Mouse (Mus musculus) activated CD4-positive, CD25-positive, alpha-beta regulatory T cell, adult 4 months (primary cell): Measurements from ENCODE around the gene Hsp90aa1. TPM values are rescaled to one million over a fixed set of nuclear protein-coding genes. Genes with fewer than 3 reads are reported as not detected.
A peak's percentile ranks its signal among the peaks of the same experiment; 100 is the strongest.
"Not testable (repeated sequence)": the region's sequence is repeated elsewhere in the genome, so short reads cannot be mapped to it uniquely, and the experiment has no call there.

Source experiments
- ATAC-seq: one replicate; pipeline ENCODE4 v1.8.0; 2017
- polyA plus RNA-seq, 2 experiments: library from polyadenylated mRNA; unstranded; fragments of 100-300 nt; shearing (Covaris generic); gene quantifications; one replicate each; pipeline ENCODE4 v1.2.1; 2017

Hsp90aa1 gene
- 100 to 1,000 TPM; 163 to 197 TPM for polyA plus RNA-seq

DNA sequence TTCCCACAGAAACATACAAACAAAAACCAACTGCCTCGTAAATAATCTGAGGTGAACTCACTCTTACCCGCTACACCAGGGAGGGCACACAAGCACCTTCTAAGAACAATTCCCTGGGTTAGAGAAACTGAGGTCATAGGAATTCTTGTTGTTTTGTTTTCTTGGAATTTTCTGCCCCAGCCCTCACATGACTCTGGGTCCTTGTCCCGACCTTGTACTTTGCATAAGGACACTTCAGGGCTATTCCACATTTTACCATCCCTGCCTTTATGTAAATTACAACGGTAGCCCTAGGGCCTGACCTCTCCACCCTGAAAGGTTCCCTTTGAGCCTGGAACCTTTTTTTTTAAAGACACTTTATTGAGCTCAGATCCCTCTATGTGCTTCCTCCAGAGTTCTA lies at the start of gene Hsp90aa1:
Gene Hsp90aa1, minus strand, starts transcription at position 173 of the 400 bp plus-strand sequence.
- no peak for ATAC-seq

DNA sequence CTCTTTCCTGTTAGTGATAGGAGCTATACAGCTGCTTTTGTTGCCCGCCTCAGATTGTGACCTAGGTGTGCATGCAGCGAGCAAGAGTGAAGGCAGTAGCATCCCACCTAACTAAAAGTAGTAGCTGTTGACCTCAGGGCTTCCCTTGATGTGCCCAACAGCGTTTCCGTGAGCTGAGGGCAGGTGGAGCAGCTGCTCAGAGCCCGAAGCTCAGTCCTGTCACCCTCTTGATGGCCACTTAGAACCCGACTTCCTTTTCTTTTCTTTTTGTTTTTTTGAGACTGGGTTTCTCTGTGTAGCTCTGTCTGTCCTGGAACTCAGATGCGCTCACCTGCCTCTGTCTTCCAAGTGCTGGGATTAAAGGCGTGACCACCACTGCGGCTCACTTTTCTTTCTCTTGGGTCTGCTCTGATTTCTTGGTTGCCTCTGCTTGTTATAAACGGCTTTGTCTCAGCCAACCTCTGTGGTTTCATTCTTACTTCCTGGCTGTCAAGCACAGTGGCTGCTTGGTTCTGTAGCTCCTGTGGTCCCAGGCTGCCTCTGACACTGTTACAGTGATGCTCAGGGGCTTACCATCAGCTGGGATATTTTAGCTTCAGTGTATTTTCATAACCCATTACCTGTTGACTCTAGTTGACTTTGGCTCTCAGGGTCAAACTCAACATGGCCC lies 48.4 kb upstream of the Hsp90aa1 start:
- ATAC-seq, result peak; percentile 86

DNA sequence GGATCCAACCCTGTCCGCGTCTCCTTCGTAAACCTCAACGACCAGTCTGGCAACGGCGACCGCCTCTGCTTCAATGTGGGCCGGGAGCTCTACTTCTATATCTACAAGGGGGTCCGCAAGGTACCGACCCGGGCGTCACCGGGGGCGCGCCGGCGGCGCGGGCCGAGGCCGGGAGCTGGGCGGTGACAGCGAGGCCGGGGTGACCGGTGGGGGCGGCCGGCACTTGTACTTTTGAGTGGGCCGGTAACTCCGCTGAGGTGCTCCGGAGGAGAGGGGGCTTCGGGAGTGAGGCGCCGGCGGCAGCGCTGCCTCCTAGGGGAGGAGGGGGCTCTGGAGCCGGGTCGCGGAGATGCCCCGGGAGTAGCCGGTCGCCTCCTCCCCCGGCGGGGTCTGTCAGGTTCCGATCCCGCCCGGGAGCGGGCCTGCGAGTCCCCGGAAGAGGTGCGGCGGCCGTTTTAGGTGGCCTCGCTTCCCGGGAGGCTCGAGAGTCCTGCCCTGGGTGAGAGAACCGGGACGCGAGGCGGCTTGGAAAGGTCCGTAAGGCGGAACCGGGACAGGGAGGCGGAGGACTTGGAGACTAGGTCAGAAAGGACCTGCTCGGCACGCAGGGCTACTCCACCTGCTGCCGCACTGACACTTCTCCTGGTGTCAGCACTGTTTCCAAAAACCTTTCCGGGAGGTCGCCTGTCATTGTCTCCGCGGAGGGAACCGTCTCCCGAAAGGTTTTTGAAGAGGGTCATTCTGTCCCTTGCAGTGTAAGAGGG lies 35.8 kb upstream of the Hsp90aa1 start:
- ATAC-seq, result peak; percentile 29

DNA sequence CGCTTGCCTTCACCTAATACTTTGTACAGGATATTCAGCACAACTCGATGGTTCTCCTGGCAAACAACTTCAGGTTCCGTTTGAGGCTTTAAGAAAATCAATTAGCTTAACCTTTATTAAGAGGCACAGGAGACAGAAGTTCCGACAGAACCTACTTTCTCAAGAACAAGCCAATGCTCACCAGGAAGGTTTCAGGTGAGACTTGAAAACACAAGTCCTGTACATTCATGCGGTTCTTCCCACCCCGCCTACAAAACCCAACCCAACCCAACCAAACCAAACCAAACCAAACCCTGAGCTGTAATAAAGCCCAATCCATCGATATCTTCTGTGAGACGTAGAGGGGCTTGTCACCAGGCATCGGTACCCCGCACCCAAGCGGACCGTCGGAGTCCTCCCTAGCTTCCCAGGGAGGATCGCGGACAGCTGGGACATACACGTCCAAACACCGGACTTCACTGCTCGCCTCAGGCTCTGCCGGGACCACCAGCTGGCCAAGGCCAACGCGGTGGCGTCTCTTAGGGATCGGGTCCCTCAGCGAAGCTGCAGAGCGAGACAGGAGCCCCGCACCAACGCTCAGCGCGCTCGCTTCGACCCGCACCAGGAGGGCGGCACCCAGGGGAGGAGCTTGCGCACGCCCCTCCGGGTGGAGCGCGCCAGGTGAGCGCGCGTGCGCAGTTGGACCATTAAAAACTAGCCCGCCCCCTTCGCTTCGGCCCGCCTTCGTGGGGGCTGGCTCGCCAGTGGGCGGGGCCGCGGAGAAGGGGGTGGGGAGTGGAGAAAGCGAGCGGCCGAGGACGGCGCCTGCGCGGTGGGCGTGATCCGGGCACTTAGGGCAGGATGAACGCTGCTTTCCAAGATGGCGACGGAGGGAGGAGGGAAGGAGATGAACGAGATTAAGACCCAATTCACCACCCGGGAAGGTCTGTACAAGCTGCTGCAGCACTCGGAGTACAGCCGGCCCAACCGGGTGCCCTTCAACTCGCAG lies 34.9 kb upstream of the Hsp90aa1 start, which contains the start of gene Wdr20:
Gene Wdr20, plus strand, starts transcription at position 775 of the 988 bp plus-strand sequence.
- peak; percentile 74 for ATAC-seq

DNA sequence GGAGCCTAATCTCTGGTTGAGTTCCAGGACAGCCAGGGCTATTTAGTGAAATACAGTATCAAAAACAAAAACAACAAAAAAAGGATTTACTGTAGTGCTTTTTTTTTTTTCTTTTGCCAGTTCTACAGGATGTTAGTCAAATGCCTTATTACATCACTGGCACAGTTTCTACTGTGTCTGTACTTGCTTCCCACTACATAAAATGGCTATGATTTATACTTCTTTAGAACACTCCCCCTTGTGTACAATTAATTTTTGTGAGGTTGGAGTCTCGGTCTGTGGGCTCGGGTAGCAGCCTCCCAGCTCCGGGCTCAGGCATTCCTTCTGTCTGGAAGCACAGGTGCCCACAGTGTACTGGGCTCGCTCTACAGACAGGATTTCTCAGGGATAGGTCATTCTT lies 34.1 kb upstream of the Hsp90aa1 start:
- ATAC-seq, result no peak

DNA sequence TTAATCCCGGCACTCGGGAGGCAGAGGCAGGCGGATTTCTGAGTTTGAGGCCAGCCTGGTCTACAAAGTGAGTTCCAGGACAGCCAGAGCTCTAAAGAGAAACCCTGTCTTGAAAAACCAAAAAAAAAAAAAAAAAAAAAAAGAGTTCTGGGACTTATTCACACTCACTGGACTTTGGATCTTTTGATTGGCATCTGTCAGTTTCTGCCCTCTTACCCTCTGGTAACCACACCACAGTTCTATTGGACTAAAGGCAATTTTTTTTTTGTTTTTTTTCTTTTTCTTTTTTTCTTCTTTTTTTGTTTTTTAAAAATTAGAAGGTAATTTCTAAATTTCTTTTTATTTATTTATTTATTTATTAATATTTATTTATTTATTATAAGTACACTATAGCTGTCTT lies 30.7 kb upstream of the Hsp90aa1 start:
- ATAC-seq, result not testable (repeated sequence)

DNA sequence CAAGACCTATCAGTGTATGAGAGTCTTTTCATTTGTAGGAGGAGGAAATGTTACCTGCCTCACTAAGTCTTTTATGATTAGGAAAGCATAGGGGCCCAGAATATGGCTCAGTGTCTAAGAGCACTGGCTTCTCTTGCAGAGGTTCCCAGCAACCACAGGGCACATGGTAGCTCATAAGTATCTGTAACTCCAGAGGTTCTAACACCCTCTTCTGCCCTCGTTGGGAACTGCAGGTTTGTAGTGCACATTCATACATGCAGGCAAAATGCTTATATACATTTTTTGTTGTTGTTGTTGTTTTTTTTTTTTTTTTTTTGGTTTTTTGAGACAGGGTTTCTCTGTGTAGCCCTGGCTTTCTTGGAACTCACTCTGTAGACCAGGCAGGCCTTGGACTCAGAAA lies 23.9 kb upstream of the Hsp90aa1 start:
- no peak for ATAC-seq

DNA sequence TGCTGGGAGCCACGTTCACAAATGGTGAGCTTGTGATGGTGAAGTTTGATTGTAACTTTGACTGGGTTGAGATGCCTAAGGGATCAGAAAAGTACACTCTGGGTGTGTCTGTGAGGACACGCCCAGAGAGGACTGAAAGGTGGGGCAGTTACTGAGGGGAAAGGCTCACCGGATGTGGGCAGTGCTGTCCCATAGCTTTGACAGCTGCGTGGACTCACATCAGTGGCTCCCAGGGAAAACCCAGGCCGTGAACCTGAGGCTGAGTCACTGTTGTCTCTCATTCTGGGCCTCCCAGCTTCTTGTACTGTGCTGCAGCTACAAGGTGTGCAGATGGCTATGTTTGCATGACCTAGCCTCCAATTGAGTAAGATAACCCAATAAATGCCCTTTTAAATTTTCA lies 23.0 kb upstream of the Hsp90aa1 start:
- ATAC-seq, result no peak

DNA sequence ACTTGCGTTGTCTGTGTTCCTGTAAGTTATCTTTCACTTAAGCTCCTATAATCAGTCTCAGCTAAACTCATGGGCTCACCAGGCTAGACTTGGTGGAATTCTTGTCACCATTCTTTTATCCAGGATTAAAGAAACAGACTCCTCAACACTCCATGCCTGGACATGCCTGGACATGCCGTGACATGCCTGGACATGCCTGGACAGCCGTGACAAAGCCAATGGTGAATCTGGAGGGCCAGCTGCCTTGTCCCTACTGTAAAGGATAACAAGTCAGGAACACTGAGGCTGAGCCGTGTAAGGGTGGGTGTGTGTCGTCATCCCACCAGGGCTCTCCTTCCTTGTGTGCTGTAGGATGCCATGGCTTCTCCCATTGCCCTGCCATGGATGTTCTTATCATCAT lies 22.5 kb upstream of the Hsp90aa1 start:
- no peak for ATAC-seq

DNA sequence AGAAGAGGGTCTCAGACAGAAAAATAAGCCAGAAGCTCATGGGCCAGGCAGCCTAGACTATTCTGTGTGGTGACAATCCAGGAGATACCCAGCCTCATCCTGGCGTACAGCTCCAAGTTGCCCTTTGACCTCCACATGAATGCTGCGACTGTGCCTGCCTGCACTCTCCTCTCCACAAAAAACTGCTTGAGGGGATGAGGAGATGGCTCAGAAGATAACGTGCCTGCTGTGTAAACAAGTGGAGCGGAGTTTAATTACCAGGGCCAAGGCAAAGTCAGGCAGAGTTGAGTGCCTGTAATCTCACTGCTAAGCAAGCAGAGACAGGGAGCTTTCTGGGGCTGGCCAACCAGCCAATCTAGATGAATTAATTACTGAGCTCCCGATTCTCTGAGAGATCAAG lies 13.5 kb upstream of the Hsp90aa1 start:
- ATAC-seq, result no peak

DNA sequence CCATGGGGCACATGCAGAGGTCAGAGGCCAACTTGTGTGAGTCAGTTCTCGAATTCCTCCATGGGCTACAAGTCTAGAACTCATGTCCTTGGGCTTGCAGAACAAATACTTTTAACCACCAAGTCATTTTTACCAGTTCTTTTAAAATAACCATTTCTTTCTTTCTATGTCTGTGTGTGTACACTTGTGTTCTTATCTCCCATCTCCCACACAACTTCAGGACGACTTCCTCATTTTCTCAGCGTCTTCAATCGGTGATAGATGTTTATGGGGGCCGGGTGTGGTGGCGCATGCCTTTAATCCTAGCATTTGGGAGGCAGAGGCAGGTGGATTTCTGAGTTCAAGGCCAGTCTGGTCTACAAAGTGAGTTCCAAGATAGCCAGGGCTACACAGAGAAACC lies 11.7 kb upstream of the Hsp90aa1 start:
- no peak for ATAC-seq

DNA sequence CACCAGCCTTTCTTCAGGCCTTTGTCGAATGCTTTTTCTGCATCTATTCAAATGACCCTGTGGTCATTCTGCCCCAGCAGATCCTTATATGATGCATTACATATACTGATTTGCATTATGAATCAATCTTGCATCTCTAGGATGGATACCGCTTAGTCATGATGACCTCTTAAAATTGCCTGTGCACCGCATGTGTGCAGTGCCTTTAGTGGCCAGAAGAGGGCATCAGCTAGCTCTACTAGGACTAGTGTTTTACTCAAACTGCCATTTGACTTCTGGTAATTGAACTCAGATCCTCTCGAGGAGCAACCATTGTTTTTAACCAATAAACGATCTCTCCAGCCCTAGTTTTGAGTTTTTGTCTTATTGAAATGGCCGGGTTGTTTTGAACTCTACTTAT lies 11.3 kb upstream of the Hsp90aa1 start:
- no peak for ATAC-seq

DNA sequence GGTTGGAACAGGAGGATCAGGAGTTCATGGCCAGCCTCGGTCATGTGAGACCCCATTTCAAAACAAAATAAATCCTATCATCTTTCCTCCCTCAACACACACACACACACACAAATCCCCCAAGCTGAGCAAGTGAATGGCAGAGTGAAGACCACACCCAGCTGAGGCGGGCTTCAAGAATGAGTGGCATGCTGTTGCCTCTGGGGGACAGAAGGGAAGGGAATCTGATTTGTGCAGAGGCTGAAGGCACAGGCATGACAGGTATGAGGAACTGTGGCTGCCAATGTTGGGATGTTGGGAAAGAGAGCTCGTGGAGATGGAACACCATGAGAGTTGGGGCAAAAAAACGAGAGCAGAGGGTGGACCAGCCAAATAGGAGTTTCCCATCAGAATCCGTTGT lies 8.7 kb upstream of the Hsp90aa1 start:
- ATAC-seq, result no peak

DNA sequence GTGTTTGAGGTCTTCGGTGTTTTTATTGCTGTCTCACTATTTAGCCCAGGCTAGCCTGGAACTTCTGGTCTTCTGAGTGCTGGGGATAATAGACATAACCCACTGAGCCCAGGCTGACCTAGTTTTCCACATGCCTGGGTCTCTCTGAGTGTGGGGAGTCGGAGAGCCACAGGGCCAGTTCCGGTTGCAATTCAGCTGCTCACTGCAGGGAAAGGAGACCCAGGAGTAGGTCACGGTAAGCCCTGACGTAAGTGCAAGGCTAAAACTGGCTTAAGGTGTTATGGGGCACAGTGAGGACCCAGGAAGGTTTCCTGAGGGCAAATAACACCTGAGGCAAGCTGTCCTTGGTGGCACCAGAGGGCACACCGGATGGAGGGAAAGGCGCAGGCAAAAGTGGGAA lies 4.9 kb upstream of the Hsp90aa1 start:
- no peak for ATAC-seq

DNA sequence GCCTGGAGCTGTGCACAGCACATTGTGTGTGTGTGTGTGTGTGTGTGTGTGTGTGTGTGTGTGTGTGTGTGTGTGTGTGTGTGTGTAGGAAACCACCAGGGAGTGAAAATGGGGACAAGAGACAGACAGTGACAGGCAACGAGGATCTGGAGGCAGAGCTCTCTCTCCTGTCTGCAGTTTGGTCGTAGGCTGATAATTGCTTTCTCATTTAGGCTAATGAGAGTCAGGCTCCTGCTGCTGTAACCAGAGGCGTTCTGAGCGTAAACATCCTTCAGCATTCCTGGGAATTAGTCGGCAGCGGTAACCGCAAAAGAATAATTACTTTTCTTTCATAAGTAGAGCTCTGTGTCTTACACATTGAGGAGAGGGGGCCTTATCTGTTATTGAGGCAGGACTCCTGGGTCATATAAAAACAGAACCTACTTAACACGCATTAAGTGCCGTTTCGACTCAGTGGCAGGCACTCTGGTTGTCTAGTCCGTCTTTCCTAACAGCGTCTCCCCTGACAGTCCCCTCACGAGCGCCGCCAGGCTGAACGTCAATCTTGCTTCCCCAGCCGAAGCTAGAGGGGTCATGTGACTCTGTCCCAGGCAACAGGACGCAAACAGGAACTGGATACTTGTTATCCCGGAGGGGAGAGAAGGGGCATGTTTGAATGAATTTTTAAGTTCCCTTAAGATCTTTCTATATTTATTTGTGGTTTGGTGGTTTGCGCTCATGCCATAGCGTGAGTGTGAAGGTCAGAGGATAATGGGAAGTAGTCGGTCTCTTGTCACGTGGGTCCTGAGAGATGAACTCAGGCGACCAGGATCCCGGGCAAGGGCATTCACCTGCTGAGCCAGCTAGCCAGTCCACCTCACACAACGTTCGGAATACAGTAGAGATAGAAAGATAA lies 4.1 kb upstream of the Hsp90aa1 start:
- no peak for ATAC-seq

DNA sequence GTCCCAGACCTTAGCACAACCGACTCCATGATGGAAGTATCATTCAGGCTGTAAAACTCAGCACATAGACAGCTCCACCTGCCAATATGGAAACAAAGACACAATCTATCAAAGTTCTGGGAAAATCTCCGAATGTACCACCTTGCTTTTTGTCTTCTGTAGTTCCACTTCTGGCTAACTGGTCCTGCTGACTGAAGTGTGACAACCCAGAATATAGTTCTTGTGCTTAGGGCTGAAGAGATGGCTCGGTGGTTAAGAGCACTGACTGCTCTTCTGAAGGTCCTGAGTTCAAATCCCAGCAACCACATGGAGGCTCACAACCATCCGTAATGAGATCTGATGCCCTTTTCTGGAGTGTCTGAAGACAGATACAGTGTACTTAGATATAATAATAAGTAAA lies 2.9 kb upstream of the Hsp90aa1 start:
- not testable (repeated sequence) for ATAC-seq

DNA sequence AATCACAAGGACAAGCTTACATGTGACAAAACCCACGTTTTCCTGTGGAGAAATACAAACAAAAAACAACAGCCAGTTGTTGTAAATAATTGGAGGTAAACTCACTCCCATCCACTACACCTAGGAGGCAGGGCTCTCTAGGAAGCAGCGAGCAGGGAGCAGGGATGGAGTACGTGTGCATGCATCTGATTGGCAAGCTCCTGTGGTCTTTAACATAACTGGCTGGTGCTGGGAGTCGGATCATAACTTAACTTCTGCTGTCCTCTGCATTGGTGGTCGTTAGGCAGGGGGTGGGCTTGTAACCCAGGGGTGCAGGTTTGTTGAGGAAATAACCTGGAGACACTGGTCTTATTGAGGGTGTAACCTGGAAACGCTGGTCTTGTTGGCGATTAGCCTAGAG lies 1.2 kb upstream of the Hsp90aa1 start:
- no peak for ATAC-seq

DNA sequence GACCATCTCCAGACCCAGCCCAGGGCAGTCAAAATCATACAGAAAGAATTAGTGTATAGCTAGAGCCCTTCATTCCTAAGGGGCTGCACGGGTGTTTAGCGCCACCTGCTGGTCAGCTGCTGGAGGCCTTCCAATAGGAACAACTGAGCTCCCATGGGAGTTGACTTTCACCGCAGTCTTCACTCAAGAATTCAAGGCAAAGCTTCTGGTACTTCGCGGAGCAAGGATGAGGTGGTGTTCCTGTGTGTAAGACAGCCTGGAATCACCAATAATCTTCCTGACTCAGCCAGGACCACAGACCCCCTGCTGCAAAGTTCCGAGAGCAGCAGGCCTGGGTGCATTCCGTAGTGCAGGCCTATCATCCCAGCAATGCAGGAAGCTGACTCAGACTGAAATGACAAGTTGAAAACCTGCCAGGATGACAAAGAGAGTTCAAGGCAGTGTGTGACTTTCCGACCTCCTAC lies 512 bp upstream of the Hsp90aa1 start:
- peak; percentile 50 for ATAC-seq

DNA sequence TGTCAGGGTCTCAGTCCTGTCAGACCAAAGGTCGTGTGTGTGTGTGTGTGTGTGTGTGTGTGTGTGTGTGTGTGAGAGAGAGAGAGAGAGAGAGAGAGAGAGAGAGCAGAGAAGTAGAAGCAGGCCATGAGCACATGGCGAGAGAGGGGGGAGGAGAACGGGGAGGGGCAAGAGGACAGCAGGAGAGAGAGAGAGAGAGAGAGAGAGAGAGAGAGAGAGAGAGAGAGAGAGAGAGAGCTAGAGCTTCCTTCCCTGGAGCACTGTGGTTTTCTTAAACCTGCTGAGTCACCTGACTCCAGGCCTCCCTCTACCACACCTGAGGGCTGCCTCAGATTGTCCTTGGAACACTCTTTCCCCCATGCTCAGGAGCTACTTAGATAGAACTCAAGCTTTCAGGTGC lies 1.2 kb downstream of the Hsp90aa1 start:
- not testable (repeated sequence) for ATAC-seq

DNA sequence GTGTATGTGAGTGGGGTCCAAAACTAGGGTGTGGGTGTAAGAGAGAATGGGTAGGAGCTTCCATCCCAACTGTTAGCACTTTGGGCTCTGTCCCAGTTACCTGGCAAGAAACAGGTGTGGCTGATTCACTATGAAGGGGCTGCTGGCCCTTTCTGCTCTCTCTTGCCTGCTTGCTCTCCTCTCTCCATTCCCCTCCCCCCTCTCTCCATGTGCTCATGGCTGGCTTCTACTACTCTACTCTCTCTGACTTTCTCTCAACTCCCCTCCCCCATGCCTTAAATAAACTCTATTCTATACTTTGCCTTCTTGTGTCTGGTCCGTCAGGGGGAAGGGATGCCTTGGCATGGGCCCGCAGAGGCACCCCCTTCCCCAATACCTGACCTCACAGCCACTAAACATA lies 1.8 kb downstream of the Hsp90aa1 start:
- no peak for ATAC-seq

DNA sequence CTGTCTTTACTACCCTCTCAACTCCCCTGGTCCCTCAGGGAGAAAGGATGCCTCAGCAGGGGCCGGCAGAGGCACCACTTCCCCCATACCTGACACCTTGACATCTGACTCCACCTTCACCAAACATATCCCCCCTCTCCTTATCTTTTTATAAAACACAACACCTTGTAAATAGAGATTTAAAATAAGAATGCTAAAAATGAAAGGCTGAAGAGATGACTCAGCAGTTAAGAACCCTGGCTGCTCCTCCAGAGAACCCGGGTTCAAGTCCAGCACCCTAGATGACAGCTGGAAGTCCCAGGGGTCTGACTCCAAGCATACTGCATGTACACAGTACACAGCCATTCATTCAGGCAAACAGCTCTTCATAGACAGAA lies 3.4 kb downstream of the Hsp90aa1 start:
- ATAC-seq, result no peak
